Mouse (Mus musculus) liver, embryonic 14.5 days (tissue): ENCODE measurements around the gene Hmcn2. TPM values are rescaled to one million over a fixed set of nuclear protein-coding genes. Genes with fewer than 3 reads are reported as not detected.

Experiments used
- ATAC-seq: fragments of 200-750 bp; cut with Nextera tagmentation; 2 replicates; pipeline ENCODE4 v1.8.0; 2017; ENCODE audit warnings: moderate number of reproducible peaks, mild to moderate bottlenecking, moderate library complexity; ENCODE audit not compliant: insufficient read depth
- DNase-seq, 3 experiments: peaks; one replicate each; pipeline ENCODE4 v3.0.0-alpha.2; 2012 to 2013; ENCODE audit warnings: low read depth in 3 of 3, low spot score in 3 of 3
- H3K27ac ChIP-seq: fragments of 300-500 bp; sonication (generic); 2 replicates; pipeline ENCODE4 v1.5.1; 2014; ENCODE audit warnings: moderate library complexity, mild to moderate bottlenecking, control low read depth, inconsistent platforms
- H3K27me3 ChIP-seq: fragments of 300-500 bp; sonication (generic); 2 replicates; pipeline ENCODE4 v1.6.1; 2014; ENCODE audit warnings: mild to moderate bottlenecking, low read length, moderate library complexity; ENCODE audit not compliant: control insufficient read depth, insufficient read depth
- H3K36me3 ChIP-seq: fragments of 300-500 bp; sonication (generic); replicated peaks from 2 replicates; pipeline ENCODE4 v1.6.1; 2014; ENCODE audit warnings: low read depth; ENCODE audit not compliant: control insufficient read depth, insufficient read depth
- H3K4me1 ChIP-seq, 2 experiments: fragments of 200-500 bp in 1 of 2; fragments of 300-500 bp in 1 of 2; sonication (generic) in 1 of 2; replicated peaks; 2 replicates each; pipeline ENCODE4 v1.6.1; 2012 to 2014; ENCODE audit warnings: antibody characterized with exemption in 1 of 2, inconsistent platforms in 1 of 2, low read length in 1 of 2; ENCODE audit not compliant: control insufficient read depth in 2 of 2, insufficient read depth in 2 of 2
- H3K4me2 ChIP-seq: fragments of 300-500 bp; sonication (generic); 2 replicates; pipeline ENCODE4 v1.6.1; 2014; ENCODE audit warnings: low read depth, mild to moderate bottlenecking, control low read depth, moderate library complexity
- H3K4me3 ChIP-seq, 2 experiments: fragments of 200-500 bp in 1 of 2; fragments of 300-500 bp in 1 of 2; sonication (generic) in 1 of 2; 2 replicates each; pipeline ENCODE4 v1.5.1; 2012 to 2014; ENCODE audit warnings: low read depth in 2 of 2, low read length in 2 of 2, mild to moderate bottlenecking in 2 of 2, control low read depth in 1 of 2, inconsistent platforms in 1 of 2, moderate library complexity in 1 of 2; ENCODE audit not compliant: insufficient read depth in 1 of 2
- H3K9ac ChIP-seq: fragments of 300-500 bp; sonication (generic); replicated peaks from 2 replicates; pipeline ENCODE4 v1.6.1; 2014; ENCODE audit warnings: mild to moderate bottlenecking, control low read depth, moderate library complexity
- H3K9me3 ChIP-seq: fragments of 300-500 bp; sonication (generic); 2 replicates; pipeline ENCODE4 v1.6.1; 2016; ENCODE audit warnings: low read length, mixed read lengths; ENCODE audit not compliant: control insufficient read depth
- CTCF ChIP-seq: IDR thresholded peaks from 2 replicates; pipeline ENCODE4 v1.5.1; 2016; ENCODE audit warnings: antibody characterized with exemption, low read depth, control low read depth
- EP300 ChIP-seq: IDR thresholded peaks from 2 replicates; pipeline ENCODE4 v1.6.1; 2016; ENCODE audit warnings: antibody characterized with exemption, low read depth
- WGBS: fragments of 180-500 bp; shearing (Covaris S2); extraction: QIAGEN DNeasy Blood & Tissue Kit; methylation state at CpG from one replicate; pipeline ENCODE4 v1.1.7; 2014; ENCODE audit not compliant: insufficient replicate concordance; 5-methylcytosine and 5-hydroxymethylcytosine counted together
- polyA plus RNA-seq, 2 experiments: library from polyadenylated mRNA; depleted of rRNA in 1 of 2; stranded (reverse) in 1 of 2; unstranded in 1 of 2; fragments of >200 nt; fragmentation: Nextera tagmentation in 1 of 2; extraction: Ambion mirVana in 1 of 2; gene quantifications; 2 replicates each; pipeline versions ENCODE4 v1.2.1 to v1.2.3; 2012 to 2014

The Hmcn2 gene
- polyA plus RNA-seq, 2 experiments, result 0.10 to 0.27 TPM

DNA sequence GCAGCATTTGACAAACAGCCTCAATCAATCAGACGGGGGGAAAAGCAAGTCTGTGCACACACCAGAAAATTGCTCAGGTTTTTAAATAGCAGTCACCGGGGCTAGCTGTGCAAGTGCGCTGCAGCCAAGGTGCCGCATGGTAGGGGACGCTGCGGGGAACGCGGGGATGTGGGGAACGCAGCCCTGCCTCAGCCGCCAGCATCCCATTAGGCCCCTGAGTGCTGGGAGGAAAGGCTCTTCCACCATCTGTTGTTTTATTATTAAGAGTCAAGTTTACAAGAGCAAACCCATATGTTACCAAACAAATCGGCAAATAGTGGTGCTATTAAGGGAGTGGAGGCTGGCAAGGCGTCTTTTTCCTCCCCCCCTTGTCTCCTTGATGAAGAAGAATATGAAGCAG is 175.0 kb downstream of the Hmcn2 start:
- ATAC-seq (no peak), DNase-seq (no peak)
- Histone ChIP-seq H3K27ac (no peak overlapping the region), H3K4me2 (no peak overlapping the region), H3K9ac (no peak overlapping the region), H3K4me3 (no peak overlapping the region), H3K27me3 (no peaks in the 10 kb centered on the region), H3K36me3 (no peaks in the 10 kb centered on the region; the same call in 1 of the 2 replicates), H3K9me3 (no peaks in the 10 kb centered on the region), H3K4me1 (no peaks in the 10 kb centered on the region)
- 69% methylated on average over 12 of the region's 12 CpGs for WGBS
- no peak for TF ChIP-seq EP300
- TF ChIP-seq CTCF, result no peak

DNA sequence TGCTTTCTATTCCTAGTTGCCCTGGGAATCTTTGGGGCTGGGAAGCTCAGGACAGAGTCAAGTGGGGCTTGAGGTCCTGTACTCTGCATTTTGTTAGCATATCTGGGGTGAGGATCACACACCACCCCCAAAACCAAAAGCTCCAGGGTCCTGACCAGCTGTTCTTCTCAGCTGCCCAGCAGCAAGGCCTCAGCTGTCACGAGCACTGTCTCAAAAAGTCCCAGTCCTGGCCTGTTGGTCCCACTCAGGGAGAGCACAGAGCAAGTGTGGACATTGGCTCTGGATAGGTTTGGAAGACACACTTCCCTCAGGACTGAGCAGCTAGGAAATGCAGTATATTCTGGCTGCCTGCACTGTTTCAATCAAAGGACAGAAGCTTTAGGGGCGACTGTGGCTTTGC is 176.3 kb downstream of the Hmcn2 start:
- H3K27ac ChIP-seq, result no peak overlapping the region
- no peak for TF ChIP-seq EP300
- no peak for TF ChIP-seq CTCF
- H3K9ac ChIP-seq, result no peak overlapping the region
- DNase-seq (no peak), ATAC-seq (no peak)
- H3K4me3 ChIP-seq, result no peak overlapping the region
- no peaks in the 10 kb centered on the region for H3K9me3 ChIP-seq
- no peaks in the 10 kb centered on the region for H3K27me3 ChIP-seq
- H3K4me2 ChIP-seq, result no peak overlapping the region
- no peaks in the 10 kb centered on the region; the same call in 1 of the 2 replicates for H3K36me3 ChIP-seq
- H3K4me1 ChIP-seq, result no peaks in the 10 kb centered on the region
- WGBS, result 44% methylated on average over 2 of the region's 2 CpGs

DNA sequence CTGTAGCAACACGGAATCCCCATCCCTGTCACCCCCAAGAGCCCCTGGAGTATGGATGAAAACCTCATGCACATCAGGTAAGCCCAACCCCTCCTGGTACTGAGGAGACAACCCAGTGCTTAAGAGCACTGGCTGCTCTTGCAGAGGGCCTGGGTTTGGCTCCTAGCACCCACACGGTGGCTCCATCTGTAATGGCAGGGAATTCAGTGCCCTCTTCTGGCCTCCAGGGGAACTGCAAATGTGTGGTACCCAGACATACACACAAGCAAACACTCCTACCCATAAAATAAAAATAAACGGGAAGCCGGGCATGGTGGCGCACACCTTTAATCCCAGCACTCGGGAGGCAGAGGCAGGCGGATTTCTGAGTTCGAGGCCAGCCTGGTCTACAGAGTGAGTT is 178.1 kb downstream of the Hmcn2 start:
- Histone ChIP-seq H3K4me3 (no peak overlapping the region), H3K36me3 (no peaks in the 10 kb centered on the region; the same call in 1 of the 2 replicates), H3K4me2 (no peak overlapping the region), H3K27ac (no peak overlapping the region), H3K9ac (no peak overlapping the region), H3K4me1 (no peaks in the 10 kb centered on the region), H3K9me3 (no peaks in the 10 kb centered on the region), H3K27me3 (no peaks in the 10 kb centered on the region)
- peak; percentile 60 for TF ChIP-seq CTCF
- TF ChIP-seq EP300, result no peak
- WGBS, result 75% methylated on average over 8 of the region's 8 CpGs
- DNase-seq (no peak), ATAC-seq (no peak)

GRCm38 (mm10) chr2:31493243-31493642 is 179.0 kb downstream of the Hmcn2 start:
- TF ChIP-seq CTCF, result no peak
- TF ChIP-seq EP300, result no peak
- Histone ChIP-seq H3K27ac (no peak overlapping the region), H3K4me2 (no peak overlapping the region), H3K4me1 (no peaks in the 10 kb centered on the region), H3K36me3 (no peaks in the 10 kb centered on the region; the same call in 1 of the 2 replicates), H3K9me3 (no peaks in the 10 kb centered on the region), H3K9ac (no peak overlapping the region), H3K27me3 (no peaks in the 10 kb centered on the region), H3K4me3 (no peak overlapping the region)
- DNase-seq, result no peak
- no peak for ATAC-seq
- WGBS, result 82% methylated on average over 11 of the region's 11 CpGs

GRCm38 (mm10) chr2:31494315-31494714 is 180.1 kb downstream of the Hmcn2 start:
- no peak for ATAC-seq
- Histone ChIP-seq H3K9ac (no peak overlapping the region), H3K36me3 (no peaks in the 10 kb centered on the region; the same call in 1 of the 2 replicates), H3K9me3 (no peaks in the 10 kb centered on the region), H3K27ac (no peak overlapping the region), H3K4me2 (no peak overlapping the region), H3K27me3 (no peaks in the 10 kb centered on the region), H3K4me1 (no peaks in the 10 kb centered on the region), H3K4me3 (no peak overlapping the region)
- WGBS, result 68% methylated on average over 5 of the region's 5 CpGs
- no peak for TF ChIP-seq EP300
- TF ChIP-seq CTCF, result no peak
- DNase-seq, result no peak
